Mouse (Mus musculus) G1E-ER4 (cell line): ENCODE data around the gene Gstt4. TPM values are rescaled to one million over a fixed set of nuclear protein-coding genes. Genes with fewer than 3 reads are reported as not detected.
"Not testable (repeated sequence)": the region's sequence is repeated elsewhere in the genome, so short reads cannot be mapped to it uniquely, and the experiment has no call there.

Experiments
- GATA1 ChIP-seq: IDR thresholded peaks from one replicate; pipeline ENCODE4 v1.8.0; 2012; ENCODE audit warnings: low read length, inconsistent platforms
- polyA plus RNA-seq: library from polyadenylated mRNA; stranded (reverse); fragments of >175 nt; gene quantifications from 2 replicates; pipeline ENCODE4 v1.2.3, GENCODE M21; 2012

Gstt4 gene
- not detected in 2 replicates for polyA plus RNA-seq

DNA sequence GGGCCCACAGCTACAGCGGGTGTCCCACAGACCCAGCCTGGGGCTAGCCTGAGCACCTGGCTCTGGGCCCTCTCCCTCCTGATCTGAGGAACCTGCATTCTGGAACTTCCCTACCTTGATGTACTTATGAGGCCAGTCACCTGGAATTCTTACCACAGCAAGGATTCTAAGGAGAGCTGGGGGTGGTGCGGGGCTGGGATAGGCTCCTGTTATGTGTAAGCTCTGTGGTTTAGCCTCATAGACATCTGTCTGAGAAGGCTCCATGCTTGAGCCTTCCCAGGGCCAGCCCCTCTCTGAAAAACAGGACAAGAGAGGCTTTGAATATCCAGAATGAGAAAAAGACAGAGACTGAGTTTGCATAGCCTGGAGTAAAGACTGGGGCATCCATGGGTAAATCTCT lies at the start of gene Gstt4:
Gstt4 (minus strand) TSS at position 101 of the 400 bp plus-strand sequence.
- no peak for TF ChIP-seq GATA1

DNA sequence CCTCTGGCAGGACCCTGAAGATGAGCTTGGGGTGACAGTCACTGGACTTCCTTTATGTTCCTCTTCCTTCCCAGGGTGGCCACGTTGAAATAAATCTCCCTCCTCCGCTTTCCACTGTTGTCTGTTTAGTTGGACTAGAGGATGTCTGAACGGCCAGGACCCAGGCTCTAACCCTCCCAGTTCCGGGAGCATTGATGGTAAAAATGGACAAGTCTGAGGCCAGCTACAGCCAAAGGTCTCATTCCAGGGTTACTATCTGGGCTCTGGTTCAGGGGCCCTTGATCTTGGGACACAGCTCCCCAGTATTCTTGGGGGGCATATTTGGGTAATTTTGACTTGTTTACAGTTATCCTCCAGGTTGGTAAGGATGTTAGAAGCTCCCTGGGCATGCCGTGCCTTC lies 39.2 kb upstream of the Gstt4 start:
- no peak for TF ChIP-seq GATA1

DNA sequence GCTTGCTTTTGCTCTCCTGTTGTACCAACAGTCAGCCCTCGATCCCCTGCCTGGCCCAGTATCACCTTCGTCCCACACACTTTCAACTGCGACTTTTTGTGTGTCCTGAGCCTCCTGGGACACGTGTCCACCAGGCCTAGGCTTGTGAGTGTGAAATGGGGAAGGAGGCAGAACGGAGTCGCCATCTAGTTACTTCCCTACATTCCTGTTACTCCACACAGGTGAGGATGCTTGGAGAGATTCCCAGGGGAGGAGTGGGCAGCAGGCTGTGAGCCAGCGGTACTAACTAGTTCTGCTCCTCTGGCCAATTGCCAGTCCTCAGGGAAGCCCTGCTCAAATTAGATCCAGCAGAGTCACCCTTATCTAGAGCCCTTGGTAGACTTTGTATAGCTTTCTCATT lies 38.4 kb upstream of the Gstt4 start:
- no peak for TF ChIP-seq GATA1

DNA sequence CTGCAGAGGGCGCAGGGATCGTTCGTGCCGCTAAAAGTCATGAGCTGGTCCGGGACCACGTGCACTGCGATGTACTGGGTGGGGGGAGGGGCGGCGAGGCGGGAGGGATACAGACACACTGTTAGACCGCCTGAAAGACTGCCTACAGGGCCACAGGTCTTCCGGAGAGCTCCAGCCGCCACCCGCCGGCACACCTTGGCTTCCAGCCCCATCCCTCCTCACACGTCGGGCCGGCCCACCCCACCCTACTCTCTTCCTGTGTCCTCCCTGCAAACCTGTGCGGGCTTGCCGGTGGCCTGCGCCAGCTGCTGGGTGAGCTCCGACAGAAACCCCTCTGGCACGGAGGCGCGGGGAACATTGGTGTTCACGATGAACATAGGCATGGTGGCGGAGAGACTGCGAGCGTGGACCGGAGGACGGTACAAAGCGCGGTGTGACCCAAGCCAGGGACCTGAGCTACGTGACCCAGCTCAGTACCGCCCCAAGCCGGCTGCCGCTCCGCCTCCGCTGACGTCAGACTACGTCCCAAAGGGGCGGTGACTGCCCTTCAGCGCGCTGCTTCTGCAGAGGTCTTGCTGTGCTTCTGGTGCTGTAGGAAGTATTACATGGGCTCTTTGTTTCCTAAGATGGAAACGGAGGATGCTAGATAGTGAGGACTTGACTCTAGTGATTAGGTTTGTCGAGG lies 37.6 kb upstream of the Gstt4 start, which contains the start of gene Mif:
Mif (minus strand) TSS at position 455 of the 685 bp plus-strand sequence.
- TF ChIP-seq GATA1, result not testable (repeated sequence)

DNA sequence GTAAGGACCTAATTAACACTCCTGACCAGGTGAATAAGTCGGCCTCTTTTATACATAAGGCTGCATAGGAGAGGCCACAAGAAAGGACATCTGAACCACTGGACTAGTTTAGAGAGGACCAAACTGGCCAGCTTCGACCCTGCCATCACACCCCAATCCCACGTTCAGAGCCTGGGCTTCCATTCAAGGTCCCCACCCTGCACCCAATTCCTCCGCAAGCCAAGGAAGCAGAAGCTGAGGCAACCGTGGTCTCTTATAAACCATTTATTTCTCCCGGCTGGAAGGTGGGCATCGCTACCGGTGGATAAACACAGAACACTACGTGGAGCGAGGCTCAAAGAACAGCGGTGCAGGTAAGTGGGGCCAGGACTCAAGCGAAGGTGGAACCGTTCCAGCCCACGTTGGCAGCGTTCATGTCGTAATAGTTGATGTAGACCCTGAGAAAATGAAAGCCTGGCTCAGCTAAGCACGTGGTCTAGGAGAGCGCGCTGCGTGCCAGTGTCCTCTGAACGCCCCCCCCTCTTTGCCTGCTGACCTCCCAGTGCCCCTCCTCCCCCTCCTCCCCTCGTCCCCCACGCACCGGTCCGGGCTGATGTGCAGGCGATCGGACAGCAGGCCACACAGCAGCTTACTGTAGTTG lies 36.9 kb upstream of the Gstt4 start:
- TF ChIP-seq GATA1, result no peak

DNA sequence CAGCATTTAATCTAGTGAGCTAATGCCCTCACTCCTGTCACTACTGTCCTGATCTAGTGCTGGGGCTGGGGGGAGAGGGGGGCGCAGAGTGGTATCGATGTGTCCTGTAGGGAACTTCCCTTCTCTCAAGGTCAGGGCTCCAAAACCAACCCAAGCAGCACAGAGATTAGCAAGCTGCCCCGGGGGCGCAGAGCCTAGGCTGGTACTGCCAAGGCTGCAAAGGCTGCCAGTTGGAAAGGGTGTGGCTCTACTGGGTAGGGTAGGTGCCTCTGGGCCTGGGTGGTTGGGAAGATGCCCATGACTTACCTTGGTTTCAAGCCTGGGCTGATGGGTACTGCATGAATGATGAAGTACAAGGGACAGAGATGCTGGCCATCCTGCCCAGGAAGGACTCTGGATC lies 35.3 kb upstream of the Gstt4 start:
- no peak for TF ChIP-seq GATA1

DNA sequence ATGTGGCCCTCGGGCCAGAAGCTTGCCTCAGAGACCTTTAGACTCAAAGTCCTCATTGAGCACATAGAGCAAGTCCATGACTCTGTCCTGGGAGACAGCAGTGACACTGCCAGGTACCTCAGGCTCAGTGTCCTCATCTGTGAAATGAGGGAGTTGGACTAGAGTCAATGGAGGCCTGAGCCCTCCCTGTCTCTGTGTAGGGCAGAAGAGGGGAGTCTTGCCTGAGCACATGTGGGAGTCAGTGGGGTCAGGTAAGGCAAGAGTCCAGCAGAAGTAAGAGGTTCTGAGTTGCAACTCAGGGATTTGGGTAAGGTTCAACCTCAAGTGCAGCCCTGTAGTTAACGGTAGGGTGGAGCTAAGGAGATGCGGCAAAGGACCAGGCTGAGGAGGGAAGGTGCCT lies 34.6 kb upstream of the Gstt4 start:
- TF ChIP-seq GATA1, result no peak

DNA sequence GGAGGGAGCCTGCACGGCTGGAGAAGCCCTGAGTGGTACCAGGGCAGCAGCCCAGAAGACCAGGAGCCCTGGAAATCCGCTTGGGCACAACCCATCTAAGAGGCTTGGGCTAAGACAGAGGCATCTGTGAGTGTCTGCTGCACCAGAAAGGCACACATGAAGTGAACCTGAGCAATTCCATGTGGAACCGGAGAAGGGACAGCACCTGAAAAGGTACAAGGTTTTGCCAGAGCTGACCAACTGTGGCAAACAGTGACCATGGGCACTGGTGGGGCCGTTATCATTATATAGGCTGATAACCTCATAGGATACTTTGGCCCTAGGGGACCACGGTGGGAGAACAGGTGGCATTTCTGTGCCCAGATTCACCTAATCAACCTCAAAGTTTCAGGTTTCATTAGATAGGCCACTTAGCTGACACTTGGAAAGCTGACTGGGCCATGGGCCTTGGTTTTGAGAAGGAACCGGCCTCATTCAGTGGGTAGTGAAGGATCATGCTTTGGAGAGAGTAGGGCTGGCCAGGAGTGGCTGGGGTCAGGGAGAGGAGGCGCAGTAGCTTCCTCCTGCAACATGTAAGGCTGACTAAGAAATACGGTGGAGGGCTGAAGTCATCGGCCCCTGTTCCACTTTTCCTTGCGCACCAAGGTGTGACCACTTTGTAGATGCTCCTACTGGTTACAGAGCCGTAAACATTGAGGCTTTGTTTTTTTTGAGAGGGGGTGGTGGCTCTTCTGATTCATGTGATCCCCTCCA lies 34.0 kb upstream of the Gstt4 start:
- TF ChIP-seq GATA1, result no peak

DNA sequence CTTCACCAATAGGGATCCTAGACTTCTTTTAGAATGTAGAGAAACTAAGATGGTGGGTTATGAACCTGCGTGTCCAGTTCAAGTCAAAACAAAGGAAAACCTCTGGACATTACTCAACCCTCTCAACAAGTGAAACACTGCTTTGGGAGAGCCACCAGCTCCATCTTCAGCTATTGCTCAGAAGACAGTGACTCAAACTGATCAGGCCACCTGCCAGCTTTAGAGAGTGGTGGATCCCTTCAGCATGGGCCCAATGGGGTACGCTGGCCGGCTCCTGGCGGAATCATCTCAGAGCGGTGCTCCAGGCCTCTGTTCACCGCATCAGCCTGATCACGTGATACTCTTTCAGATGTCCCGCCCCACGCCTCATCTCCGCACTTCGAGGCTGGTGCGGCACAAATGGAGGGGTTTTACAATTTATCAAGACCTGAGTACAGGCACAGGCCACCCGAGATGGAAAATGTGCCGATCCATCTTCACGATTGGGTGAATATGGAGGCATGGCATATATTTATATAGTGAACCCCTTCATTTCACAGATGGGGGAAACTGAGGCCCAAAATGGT lies 33.2 kb upstream of the Gstt4 start:
- TF ChIP-seq GATA1, result no peak

DNA sequence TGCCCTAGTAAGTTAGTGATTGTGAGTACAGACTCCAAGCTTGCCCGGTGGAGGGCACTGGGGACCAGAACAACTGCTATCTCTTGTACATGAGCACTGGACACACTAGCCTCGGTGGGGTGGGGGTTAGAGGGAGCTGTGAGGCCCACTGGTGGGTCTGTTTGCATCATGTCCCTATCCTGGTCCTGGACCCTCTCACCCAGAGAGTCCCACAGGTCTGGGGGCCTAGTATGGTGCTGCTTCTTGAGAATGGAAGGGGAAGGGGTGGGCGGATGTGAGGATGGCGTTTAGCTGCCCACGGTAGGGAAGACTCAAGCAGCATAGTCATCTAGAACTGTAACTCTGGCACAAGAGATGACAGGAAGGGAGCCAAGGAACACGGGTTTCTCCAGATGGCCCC lies 32.4 kb upstream of the Gstt4 start:
- no peak for TF ChIP-seq GATA1

DNA sequence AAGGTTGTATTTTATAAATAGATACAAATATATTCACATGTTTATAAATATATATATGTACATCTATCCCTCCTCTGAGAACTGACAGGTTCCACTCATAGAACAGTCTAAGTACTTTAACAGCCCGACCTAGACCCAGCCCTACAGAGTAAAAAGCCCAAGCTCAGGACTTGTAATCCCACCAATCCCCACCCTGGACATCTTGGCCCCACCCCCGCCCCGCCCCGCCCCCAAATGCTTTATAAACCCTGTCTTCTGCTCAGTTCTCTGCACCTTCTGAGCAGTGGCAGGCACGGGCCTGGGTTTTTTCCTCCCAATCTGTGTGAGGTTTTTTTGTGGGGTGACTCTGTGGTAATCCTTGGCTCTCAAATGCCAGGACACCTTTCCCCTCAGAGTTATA lies 31.8 kb upstream of the Gstt4 start:
- no peak for TF ChIP-seq GATA1

DNA sequence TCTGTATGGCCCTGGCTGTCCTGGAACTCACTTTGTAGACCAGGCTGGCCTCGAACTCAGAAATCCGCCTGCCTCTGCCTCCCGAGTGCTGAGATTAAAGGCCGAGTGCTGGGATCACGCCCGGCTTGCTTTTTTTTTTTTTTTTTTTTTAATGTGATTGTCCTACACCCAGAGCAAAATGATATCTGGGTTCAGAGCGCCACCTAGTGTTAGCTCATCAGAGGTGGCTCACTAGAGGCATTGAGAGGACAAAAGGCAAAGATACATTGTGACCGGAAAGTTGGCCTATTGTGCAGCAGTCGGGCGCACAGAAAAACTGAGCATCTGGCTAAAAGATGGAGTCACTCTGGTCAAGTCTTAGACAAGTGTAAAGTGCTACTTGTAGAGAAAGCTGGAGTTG lies 31.1 kb upstream of the Gstt4 start:
- TF ChIP-seq GATA1, result no peak

DNA sequence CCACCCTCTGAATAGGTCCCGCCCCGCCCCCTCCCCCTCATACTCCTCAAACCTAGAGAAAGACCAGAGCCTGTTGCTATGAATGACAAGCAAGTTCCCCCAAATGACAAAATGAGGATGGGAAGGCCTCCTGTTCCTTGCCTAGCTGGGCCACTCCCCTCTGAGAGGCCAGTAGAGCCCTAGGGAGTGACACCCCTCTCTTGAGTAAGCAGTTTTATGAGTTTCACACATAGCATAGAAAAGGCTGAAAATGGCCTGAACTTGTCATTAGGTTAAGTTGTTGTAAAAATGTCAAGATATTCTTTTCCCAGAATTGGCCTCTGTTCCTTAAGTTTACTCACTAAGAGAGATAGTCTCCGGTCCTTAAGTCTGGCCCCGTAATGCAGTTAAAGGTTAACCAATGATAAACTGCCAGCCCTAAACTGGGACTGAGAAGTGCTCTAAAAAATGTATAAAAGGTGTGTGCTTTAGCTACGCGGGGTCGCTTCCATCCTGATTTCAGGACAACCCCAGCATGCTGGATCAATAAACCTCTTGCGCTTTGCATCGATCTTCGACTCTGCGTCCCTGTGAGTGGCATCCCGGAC lies 30.3 kb upstream of the Gstt4 start:
- no peak for TF ChIP-seq GATA1

DNA sequence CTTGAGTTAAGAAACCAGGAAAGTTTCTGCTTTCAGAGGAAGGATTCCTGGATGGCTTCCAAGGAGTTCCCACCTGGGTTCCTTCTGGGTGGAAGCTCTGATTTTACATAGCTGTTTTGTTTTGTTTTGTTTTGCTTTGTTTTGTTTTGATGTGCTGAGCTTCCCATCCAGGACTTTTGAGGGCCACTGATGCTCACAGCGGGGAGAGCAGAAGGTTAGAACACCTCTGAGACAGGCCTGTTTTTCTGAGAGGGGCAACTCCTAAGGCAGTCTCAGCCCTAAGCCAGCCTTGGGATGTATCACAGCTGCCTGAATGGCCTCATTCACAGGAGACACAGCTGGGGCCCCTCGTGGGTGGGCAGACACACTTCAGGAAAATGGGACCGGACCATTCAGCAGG lies 29.3 kb upstream of the Gstt4 start:
- TF ChIP-seq GATA1, result no peak

DNA sequence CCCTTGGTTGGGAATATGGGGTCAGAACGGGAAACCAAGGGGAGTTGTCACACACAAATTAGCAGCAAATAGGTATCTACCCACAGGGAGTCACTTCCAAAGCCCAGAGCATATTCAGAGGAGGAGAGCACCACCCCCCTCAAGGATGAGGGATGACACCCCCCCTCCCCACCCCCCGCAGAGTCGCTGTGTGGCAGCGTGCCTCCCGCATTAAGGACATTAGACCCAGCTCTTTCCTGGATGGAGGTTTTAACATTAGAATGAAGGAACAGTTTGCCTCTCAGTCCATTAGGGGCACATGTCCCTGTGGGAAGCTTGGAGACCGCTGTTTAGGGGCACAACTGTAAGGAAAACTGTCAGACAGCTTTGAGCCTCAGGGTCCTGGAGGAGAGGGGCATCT lies 28.7 kb upstream of the Gstt4 start:
- no peak for TF ChIP-seq GATA1

DNA sequence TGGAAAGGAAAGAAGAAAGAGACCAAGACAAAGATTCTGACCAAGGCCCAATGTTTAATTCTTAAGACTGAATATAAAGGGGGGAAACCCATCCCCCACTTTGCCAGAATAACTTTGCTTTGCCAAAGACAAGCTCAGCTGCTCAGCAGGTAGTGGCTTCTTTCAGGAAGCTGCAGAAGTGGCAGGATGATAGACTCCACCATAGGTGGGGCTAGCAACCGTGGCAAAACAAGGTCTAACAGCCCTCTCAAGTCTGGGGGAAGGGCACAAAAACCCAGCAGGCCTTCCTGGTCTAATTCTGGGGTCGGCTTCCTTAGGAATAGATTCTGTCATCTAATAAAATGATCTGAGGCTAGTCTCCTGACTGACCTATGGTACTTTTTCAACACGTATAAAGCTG lies 26.0 kb upstream of the Gstt4 start:
- TF ChIP-seq GATA1, result no peak
